Mouse (Mus musculus): ENCODE data around the gene Retnlb.
"Not testable (repeated sequence)": the region's sequence is repeated elsewhere in the genome, so short reads cannot be mapped to it uniquely, and the experiment has no call there.

Gene Retnlb

DNA sequence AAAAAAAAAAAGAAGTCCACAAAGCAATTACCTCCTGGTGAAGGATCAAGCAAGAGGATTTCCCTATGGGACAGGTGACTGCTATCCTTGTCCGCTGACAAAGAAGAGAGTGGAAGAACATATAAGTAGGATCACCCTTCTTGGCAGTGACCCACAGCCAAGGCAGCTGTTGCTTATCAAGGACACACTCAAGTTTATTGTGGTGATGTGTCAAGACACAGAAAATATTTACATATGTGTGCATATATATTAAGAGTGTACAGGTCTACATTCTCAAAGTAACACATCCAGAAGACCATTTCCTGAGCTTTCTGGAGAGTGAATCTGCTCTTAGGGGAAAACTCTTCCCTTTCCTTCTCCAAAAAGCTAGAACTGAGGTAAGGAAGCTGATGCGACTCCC is at the start of gene Retnlb:
Gene Retnlb (plus strand): TSS at position 162 of the 400 bp plus-strand sequence.
- no peak for DNase-seq (ENCODE audit: low read depth, low spot score)

- DNase-seq (ENCODE audit: low read depth, low spot score) = no peak
Measured at GRCm38 (mm10) chr16:48769183-48769582, 47.5 kb upstream of the Retnlb start.

DNA sequence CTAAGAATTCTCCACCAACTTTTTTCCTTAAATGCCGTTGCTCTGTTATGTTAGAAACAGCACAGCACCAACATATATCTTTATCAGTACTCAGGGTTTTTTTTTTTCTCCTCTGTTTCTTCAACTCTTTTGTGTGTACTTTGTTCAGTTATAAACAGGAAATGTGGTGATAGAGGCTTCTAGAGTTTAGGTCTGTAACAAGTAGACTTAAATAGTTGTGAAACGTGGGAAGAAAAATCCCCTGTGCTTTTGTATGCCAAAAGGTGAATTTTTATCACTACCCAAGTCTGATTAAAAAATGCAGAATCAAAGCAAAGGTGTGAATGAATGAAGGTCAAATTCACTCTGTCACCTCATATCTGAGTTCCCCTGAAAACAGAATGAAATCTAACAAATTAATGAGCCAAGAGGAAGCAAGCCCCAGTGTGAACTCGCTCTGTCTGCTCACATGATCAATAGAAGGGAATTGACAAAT is 44.6 kb upstream of the Retnlb start, which contains the start of gene Trat1:
Gene Trat1 (minus strand): TSS at position 51 of the 475 bp plus-strand sequence.
- no peak for DNase-seq (ENCODE audit: low read depth, low spot score)

GRCm38 (mm10) chr16:48777254-48777653 is 39.4 kb upstream of the Retnlb start:
- DNase-seq (ENCODE audit: low read depth, low spot score) = no peak

DNA sequence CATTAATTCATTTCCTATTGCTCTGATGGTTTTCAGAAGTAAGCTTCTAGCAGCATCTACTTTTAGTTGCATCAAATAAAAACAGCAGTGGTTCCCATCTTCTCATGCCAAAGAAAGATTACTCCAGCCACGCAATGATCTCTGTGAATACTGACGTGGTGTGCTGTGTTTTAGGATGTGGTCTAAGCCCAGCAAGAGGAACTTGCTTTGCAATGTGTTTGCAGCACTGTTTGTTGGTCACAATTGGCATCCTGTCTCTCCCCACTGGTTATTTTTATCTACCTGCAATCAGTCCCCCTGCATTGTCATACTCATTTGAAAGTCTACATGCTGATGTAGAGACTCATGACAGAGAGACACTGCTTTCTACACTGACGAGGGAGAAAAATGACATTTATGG is 30.4 kb upstream of the Retnlb start:
- no peak for DNase-seq (ENCODE audit: low read depth, low spot score)

DNA sequence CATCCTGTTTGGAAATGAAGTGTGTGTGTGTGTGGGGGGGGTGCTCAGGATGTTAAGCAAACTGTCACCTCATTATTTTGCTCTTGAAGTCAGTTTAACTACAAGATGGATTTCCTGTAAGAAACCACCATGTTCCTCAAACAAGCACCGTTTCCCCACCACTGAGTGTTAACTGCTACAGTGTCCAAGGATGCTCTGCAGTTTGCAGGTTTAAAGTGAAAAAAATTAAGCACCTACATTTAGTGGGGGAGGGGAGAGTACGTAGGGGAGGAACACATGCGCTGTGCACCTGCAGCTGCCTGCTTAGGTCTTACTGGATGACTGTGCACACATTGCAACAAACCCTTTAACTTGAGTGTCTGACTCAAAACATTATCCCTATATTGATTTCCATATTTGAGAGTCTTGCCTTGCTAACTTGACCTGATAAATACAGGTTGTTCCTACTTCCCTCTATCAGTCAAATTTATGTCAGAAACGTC is 27.9 kb upstream of the Retnlb start:
- no peak for DNase-seq (ENCODE audit: low read depth, low spot score)

DNA sequence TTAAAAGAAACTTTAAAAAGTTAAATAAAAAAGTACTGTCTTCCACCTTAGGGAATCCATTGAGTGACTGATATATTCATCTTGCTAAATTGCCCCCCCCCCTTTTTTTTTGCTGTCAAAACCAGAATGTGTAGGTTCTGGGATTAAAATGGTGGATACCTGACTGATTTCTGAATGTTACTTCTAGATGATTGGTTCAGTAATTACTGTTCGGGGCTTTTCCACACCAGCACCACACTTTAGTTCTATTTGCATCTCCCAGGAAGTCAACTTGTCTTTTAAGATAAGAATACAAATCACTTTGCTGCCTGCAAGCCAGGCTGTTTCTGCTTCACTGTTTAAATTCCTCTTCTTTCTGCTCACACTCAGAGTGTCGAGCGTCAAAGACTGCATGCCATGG is 18.4 kb upstream of the Retnlb start:
- DNase-seq (ENCODE audit: low read depth, low spot score) = no peak

GRCm38 (mm10) chr16:48799470-48799869 is 17.2 kb upstream of the Retnlb start:
- DNase-seq (ENCODE audit: low read depth, low spot score) = no peak

DNA sequence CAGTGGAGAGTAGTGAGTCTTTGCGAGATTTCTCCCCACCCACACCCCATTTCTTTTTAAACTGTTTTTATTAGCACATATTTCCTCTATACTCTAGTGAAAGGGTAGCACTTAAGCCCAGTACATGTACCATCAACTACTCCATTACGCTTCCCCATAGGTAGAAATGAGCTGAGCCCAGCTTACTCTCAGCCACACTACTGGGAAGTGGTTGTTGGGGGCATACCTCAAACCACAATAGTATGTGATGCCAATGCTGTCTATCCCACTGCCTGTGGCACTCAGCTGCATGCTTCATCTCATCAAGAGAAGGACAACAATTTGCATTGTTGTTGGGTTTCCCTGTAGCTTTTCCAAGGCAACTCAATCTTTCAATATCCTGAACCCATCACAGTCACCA is 15.8 kb upstream of the Retnlb start:
- DNase-seq (ENCODE audit: low read depth, low spot score) = no peak

GRCm38 (mm10) chr16:48805412-48805811 is 11.2 kb upstream of the Retnlb start:
- no peak for DNase-seq (ENCODE audit: low read depth, low spot score)

DNA sequence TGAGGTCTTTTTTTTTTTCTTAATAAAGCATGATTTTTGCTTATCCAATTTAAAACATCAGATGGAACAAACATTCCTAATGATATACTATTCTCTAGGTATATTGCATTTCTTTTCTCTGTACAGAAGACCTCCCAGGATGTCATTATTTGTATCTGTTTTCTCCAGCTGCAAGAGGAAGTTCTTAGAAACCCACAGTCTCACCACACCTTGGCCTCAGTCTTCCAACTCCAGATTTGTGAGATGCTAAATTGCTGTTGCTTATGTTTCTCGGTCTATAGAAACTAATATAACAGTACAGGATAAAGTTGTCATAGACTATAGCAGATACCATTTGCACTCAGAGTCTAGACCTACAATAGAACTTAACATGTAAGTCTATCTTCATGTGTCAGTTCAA is 10.1 kb upstream of the Retnlb start:
- no peak for DNase-seq (ENCODE audit: low read depth, low spot score)

- DNase-seq (ENCODE audit: low read depth, low spot score) = no peak
Measured at GRCm38 (mm10) chr16:48809374-48809773, 7.3 kb upstream of the Retnlb start.

- DNase-seq (ENCODE audit: low read depth, low spot score) = no peak
Measured at GRCm38 (mm10) chr16:48811881-48812436, 4.7 kb upstream of the Retnlb start.

GRCm38 (mm10) chr16:48818524-48818923 is 1.9 kb downstream of the Retnlb start:
- no peak for DNase-seq (ENCODE audit: low read depth, low spot score)

GRCm38 (mm10) chr16:48826474-48826873 is 9.8 kb downstream of the Retnlb start:
- DNase-seq (ENCODE audit: low read depth, low spot score) = no peak

DNA sequence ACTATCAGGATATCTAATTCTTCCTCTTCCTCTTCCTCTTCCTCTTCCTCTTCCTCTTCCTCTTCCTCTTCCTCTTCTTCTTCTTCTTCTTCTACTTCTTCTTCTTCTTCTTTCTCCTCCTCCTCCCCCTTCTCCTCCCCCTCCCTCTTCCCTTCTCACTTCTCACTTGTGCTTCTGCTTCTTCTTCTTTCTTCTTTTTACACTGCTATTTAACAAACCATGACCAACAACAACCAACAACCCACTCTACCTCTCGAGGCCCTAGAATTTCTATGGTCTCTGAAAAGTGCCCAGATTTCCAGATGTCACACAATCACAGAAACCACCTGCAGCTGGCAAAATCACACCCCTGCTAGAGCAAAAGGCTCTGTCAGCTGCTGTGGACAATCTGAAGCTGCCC is 11.0 kb downstream of the Retnlb start:
- DNase-seq (ENCODE audit: low read depth, low spot score) = no peak

GRCm38 (mm10) chr16:48829060-48829459 is 12.4 kb downstream of the Retnlb start:
- no peak for DNase-seq (ENCODE audit: low read depth, low spot score)

GRCm38 (mm10) chr16:48832055-48832454 is 15.4 kb downstream of the Retnlb start:
- no peak for DNase-seq (ENCODE audit: low read depth, low spot score)

- not testable (repeated sequence) for DNase-seq (ENCODE audit: low read depth, low spot score)
Measured at GRCm38 (mm10) chr16:48833626-48834025, 17.0 kb downstream of the Retnlb start.

DNA sequence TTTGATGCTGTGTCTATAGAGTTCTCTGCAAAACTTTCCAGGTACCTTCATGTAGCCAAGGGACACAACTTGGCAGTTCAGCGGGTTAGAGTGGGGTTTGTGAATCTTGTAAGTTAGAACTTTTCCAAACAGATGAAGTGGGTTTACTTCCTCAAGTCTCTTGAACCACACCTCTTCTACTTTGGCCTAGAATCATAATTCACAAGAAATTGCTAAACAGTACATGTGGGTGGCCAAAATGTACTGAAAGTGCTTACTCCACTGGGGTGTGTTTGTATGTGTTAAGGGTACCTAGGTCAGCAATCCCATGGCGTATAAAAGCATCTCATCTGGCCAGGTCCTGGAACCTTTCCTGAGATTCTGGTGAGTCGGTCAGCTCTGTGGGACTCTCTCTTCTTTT is 25.6 kb downstream of the Retnlb start, which contains the start of gene Retnla:
Gene Retnla (plus strand): TSS at position 286 of the 400 bp plus-strand sequence.
- no peak for DNase-seq (ENCODE audit: low read depth, low spot score)

DNA sequence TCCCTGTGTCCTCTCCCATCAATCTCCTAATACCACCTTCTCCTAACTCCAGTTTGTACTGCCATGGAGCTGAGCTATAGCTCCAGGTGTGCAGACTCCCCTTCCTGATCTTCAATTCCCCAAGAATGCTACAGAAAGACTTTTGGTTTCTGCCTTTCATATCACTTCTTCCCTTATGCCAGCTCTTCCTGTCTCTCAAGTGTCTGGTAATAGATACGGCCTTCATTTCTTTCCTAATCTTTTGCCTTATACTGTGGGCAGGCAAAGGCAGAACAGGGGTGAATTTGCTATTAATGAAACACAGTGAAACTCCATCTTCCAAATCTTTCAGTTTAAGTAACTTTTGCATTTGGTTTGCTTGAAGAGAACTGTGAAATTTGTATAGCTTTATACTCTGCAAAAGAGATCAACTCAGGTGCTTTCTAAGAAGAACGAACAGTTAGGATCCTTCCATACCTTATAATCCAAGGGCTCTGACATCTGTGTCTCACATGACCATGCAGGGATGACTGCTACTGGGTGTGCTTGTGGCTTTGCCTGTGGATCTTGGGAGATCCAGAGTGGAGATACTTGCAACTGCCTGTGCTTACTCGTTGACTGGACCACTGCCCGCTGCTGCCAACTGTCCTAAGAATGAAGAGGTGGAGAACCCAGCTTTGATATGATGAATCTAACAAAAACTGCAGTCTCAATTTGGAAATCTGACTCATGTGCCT is 27.2 kb downstream of the Retnlb start:
- no peak for DNase-seq (ENCODE audit: low read depth, low spot score)

DNA sequence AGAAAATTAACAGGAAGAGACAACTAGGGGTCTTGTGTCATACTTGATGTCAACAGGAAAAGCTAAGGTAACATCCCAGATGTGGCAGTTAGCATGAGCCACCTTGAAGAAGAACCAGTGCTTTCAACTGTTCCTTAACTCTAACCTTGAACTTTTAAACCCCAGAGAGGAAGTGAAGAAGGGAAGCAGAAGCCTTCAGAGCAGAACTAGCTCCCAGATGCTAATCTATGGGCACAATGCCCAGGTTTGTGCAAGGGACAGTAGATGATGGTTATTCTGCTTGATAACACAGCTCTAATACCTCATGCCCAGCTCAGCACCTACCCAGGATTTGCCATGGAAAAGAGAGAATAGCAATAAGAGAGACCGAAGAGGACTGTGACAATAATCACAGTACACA is 48.3 kb downstream of the Retnlb start:
- DNase-seq (ENCODE audit: low read depth, low spot score) = not testable (repeated sequence)

DNA sequence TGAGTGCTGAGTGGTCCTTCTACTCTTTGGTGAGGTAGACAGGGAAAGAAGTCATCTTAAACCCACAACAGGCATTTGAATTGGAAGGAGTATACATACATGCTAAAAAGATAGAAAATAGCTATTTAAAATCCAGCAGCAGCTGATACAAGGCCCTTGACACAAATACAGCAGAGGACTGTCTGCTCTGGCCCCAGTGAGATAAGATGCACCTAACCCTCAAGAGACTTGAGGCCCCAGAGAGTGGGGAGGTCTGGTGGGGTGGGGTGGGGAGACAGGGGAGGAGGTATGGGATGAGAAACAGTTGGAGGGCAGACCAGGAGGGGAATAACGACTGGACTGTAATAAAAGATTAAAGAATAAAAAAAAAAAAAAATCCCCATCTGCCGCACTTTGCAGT is 51.0 kb downstream of the Retnlb start:
- DNase-seq (ENCODE audit: low read depth, low spot score) = no peak
